Mouse (Mus musculus) cerebellum, postnatal 4 days (tissue): ENCODE measurements around the gene Slc1a7.

Experiments
- DNase-seq, 2 experiments: peaks; one replicate each; pipeline ENCODE4 v3.0.0; 2022; ENCODE audit warnings: low spot score in 2 of 2, mixed read lengths in 1 of 2

Slc1a7 gene

DNA sequence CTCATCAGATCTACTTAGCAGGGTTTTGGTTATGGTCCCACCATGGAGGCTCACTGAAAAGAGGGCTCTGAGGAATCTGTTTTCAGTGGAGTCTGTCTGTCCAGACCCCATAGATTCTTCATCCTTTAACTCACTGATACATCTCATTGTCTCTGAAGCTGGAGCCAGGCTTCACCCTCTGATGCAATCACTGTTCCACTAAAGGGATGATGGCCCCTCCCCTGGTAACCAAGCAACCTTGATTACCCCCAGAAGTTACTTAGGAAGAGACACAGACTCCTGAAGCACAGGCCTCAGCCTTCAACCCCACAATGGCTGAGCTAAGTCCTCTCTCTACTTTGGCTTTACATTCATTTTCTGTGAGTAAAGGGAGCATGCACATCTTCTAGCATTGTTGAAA, 1.6 kb downstream of the Slc1a7 start:
- no peak for DNase-seq

DNA sequence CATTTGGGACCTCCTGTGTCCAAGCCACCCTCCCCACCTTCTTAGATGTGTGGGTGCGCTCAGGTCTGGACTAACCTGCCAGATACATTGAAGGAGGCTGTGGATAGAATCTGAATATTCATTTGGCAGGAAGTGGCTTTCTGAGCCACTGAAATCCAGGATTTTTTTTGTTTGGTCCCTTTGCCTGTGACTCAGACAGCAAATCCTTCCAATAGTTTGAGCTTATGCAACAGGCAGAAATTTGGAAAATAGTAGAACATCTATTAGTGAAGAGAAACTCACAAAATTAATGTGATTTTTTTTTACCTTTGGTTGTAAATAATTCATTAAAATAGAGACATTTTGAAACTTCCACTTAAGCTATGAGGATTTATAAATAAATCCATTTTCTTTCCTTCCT, 3.0 kb downstream of the Slc1a7 start:
- DNase-seq, result no peak

- no peak for DNase-seq
These were observed 6.4 kb downstream of the Slc1a7 start for GRCm38 (mm10) chr4:107974527-107974926.

- DNase-seq, result no peak
These were observed 6.9 kb downstream of the Slc1a7 start for GRCm38 (mm10) chr4:107975004-107975403.

GRCm38 (mm10) chr4:107977593-107977992, 9.5 kb downstream of the Slc1a7 start:
- DNase-seq, result no peak

- no peak for DNase-seq
These were observed 11.4 kb downstream of the Slc1a7 start for GRCm38 (mm10) chr4:107979530-107979929.

DNA sequence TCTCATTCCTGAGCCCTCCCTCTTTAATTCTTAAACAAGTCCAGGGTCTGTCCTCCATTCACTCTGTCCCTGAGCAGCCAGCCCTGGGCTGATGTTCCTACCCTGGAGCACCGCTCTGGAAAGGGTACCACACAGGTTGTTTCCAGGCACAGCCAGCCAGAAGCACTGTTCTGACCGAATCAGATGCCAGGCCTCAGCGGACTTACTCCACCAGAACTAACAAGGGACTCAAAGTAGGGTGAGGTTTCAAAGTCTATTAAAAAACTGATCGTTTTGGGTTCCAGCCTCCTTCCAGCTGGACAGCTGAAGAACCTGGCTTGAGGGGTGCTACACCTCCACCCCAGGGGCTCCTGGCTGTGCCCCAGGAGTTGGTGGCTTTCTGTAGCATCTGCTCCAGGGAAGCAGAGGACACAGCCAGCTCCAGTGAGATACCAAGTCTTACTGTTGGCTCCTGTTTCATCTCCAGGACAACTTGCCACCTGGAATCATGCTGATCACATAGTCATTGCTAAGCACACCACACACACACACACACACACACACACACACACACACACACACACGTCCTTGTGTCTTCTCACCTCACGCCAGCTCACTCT, 12.0 kb downstream of the Slc1a7 start:
- DNase-seq, result no peak

DNA sequence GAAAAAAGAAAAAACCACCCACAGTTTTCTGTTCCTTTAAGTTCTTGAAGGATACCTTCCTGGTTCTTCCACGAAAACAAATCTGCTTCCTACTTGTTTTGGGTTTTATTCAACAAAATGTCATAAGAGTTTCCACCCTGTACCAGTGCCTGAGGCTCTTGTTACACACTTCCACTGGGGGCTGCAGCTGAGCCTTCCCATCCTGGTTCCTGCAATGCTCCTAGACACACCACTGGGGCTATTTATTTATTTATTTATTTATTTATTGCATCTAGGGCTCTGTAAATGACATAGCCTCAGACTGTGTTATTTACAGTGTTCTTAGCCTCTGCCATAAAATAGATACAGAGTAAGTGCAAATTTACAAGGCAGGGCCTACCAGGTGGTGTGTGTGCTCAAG, 15.6 kb downstream of the Slc1a7 start:
- DNase-seq, result no peak

DNA sequence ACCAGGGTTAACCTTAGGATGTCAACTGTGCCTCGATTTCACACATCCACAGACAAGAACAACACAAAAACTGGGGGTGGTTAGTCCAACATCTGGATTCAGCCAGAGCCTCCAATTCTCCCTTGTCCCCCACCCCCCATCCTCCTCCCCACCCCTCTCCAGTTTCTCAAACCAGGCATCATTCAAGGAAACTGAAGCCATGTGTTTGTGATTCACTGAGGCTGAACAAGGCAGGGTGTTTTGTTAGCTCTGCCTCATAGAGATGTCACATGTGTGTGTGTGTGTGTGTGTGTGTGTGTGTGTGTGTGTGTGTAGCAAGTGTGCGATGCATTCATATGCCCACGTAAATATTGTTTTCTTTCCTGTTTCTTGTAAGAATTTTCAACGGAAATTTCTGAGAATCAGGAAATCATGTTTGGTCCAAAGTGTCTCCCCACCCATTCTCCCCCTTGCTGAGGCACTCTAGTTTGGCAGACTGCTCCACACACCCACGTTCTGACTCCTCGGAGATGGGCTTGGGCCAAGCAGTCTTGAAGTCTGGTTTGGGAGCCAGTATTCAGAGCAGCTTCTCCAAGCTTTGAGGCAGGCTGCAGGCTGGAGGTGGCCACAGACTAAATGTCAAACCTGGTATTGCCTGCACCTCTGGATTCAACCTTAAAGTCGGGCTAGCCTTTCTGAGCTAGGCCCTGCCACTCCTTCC, 16.3 kb downstream of the Slc1a7 start:
- no peak for DNase-seq

- no peak for DNase-seq
These were observed 17.7 kb downstream of the Slc1a7 start for GRCm38 (mm10) chr4:107985812-107986211.

DNA sequence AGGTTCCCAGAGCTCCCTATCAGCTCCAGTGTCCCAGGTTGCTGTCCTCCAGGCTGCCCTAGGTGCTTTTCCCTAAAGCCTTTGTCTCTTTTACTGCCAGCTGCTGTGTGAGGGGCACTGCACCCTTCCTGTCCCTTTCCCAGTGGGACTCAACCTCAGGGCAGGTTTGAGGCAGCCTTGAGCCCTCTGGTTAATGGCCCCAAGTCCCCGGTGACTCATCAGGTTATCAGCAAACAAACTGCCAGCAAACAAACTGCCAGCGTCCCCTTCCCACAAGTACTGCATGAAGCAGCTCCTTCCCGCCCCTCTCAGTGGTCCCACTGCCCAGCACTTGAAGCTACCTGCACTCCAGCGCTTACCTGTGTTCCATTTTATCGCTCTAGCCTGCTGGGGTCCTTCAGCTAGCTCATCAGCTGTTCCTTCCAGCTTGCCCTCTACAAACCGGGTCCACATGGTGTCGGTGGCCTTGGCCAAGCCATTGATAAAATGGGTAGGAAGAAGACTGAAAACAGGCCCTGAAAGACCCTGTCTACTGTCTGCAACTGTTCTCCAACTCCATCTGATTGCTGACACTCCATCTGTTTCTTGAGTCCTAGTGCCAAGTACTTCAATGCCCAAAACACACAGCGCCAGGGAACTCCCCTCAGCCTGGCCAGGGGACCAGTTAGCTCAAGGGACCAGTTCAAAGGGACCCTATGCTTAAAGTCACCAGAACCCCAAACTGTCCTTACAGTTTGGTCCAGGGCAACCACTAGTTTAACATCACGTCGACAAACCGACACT, 18.4 kb downstream of the Slc1a7 start:
- DNase-seq, result no peak

DNA sequence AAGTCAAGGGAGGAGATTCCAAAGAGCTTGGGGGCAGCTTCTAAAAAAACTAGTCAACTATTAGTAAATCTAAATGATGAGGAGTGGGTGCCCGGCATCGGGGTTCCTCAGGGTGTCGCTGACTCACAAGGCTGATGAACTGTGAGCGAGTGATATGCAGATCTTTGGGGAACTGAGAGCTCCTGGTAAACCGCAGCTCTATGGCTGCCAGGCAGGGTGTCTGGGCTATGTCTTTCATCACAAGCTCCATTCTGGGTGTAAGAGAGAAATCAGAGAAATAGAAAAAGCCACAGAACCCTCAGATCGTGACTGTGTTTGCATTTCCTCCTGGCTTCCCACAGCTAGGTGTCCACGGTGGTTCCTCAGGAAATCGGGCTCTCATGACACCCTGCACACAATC, 20.8 kb downstream of the Slc1a7 start:
- no peak for DNase-seq

DNA sequence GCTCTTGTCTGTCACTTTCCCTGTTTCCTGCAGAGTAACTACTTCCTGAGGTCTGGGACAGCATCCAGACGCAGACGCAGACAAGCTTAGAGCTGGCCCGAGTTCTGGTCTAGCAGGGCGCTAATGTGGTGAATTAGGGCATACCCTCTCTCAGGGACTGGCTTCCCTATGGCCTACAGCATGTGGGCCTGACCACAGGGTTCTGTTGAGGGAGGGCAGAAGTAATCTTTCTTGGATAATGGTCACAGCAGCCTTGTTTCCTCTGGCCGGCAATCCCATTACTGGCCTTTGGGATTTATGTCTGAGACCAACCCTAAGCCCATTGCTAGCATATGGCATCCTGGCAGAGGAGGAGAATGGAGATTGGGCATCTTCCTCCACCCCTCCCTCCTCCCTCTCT, 22.7 kb downstream of the Slc1a7 start:
- no peak for DNase-seq

- no peak for DNase-seq
These were observed 23.7 kb downstream of the Slc1a7 start for GRCm38 (mm10) chr4:107991879-107992278.

DNA sequence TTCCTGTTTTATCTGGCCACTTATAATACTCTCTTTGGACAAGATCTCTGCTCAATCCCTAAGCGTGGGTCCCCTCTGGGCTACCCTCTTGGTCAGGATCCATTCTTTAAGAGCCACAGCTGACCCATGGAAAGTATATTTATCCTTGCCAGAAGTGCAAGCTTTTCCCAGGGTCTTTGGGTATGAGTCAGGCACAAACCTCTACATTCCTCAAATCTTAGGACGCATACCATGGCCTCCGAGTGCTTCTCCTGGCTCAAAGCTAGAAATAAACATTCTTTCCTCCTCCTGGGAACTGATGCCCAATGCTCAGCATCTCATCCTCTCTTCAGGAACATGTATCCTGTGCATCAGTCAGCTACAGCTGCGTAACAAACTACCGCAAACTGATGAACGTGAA, 26.9 kb downstream of the Slc1a7 start:
- no peak for DNase-seq

GRCm38 (mm10) chr4:107995727-107996126, 27.6 kb downstream of the Slc1a7 start:
- no peak for DNase-seq

DNA sequence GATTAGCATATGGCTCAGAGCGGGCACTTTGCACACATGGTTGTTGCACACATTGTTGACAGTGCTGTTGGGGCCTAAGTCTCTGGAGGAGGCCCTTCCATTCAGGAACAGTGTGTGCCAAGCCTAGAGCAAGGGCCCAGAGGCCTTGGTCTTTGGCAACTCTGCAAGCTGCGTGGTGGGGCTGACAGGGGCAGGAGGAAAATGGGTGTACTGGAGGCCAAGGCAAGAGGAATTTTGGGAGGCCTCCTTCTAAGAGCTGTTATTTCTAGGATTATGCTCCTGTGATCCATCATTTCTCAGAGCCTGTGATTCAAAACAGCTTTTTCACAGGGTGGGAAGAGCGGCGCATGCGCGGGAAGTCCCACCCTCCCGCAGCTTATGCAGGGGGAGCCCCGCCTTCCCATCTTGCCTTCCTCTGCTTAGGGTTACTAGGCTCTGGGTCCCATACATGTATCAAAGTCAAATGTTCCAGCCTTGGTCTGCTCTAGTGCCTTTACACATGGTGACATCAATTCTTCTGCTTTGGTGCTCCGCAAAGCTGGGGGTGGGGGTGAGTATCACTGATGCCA, 28.4 kb downstream of the Slc1a7 start:
- DNase-seq, result no peak

DNA sequence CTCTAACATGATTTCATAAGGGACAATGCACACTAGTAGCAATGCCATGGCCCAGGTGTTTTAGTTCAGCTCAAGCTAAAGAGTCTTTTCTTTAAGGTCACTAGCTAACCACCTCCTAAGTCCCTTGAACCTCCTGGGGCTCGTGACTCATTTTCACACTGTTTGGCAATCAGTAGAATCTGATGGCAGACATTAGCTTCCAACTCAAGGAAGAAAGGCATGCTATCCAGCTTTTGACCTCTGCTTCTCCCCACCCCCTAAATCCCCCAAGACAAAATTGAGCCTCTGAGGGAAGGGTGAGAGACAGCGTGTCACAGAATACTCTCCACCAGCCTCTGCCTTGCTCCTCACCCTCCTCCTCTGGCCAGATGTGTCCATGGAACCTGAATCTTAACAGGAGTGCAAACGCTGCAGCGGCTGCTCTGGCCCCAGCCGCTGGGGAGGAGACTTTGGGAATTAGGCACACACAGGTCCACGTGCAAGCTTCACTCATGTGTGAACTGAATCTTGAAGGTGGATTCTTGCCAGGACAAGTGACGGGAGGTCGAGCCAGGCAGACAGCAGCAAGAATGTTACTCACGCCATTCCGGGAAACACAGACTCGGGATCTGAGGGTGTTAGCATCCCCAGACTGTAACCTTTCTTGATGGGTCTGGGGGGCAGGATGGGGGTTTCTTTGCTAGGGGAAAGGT, 30.7 kb downstream of the Slc1a7 start:
- peak in 1 of 2 experiments; percentile 57 for DNase-seq

- DNase-seq, result no peak
These were observed 31.2 kb downstream of the Slc1a7 start for GRCm38 (mm10) chr4:107999380-107999779.

- no peak for DNase-seq
These were observed 37.2 kb downstream of the Slc1a7 start for GRCm38 (mm10) chr4:108005328-108005727.

- DNase-seq, result no peak
These were observed 39.5 kb downstream of the Slc1a7 start for GRCm38 (mm10) chr4:108007532-108008103.

- DNase-seq, result no peak
These were observed 40.4 kb downstream of the Slc1a7 start for GRCm38 (mm10) chr4:108008541-108008940.
